Mouse (Mus musculus) telencephalon, adult 2 months (tissue): ENCODE results near the gene Dmrt2.

Experiments
- DNase-seq: peaks from one replicate; pipeline ENCODE4 v3.0.0-alpha.2; 2011; ENCODE audit warnings: low read depth, low spot score

Gene Dmrt2

DNA sequence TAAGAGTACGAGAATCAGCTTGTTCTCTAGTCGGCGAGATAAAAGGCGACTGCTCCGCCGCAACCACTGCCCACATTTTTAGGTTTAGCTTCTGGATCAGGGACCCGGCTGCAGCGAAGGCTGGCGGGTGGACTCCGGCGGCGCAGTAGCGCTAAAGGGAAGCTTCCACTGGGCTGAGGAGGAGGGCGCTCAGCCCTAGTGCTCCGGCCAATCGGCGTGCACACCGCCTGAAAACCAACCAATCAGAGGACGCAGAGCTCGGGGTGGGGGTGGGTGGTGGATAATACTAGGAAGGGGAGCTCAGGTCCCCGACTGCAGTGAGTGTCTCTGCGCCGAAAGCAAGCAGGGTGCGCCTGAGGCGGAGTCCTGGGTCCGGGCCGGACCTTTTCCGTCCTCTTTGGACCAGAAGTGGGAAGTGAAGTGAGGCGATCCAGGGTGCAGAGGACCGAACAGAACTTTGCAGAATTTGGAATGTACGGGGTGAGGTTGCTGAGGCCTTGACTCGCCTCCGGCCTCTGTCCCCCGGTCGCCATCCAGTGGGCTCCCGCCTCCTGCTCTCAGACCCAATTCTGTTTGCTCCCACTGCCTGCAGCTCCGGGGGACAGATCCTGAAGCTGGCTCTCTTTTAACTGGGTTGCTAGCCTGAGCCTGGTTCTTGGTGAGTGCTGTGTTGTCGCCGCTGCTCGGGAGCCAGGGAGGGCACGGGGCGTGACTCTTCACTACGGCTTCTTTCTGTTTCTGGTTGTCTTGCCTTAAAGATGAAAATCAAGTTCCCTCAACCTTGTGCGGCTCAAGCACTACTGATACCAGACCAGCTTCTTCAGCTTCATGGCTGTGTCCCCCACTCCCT lies at the start of gene Dmrt2:
Gene Dmrt2 (plus strand): TSS at position 311 of the 850 bp plus-strand sequence.
- no peak for DNase-seq

GRCm38 (mm10) chr19:25628490-25628889 lies 43.7 kb upstream of the Dmrt2 start:
- DNase-seq, result peak; percentile 28

DNA sequence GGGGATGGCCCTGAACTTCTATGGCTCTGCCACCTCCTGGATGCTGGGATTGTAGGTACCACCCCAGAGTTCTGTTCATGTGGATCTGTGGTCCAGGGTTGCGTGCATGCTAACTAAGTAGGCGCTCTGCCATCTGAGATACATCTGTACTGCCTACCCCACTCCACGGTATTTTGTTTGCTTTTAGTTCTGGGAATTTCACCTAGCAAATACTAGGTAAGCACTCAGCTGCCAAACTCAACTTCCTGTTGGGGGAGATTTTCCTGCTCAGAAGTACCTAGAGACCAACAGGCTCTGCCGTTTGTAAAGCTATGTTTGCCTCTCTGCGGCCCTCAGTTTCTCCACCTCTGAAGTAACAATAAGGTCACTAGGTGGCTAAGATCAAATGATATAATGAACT lies 37.1 kb upstream of the Dmrt2 start:
- no peak for DNase-seq

DNA sequence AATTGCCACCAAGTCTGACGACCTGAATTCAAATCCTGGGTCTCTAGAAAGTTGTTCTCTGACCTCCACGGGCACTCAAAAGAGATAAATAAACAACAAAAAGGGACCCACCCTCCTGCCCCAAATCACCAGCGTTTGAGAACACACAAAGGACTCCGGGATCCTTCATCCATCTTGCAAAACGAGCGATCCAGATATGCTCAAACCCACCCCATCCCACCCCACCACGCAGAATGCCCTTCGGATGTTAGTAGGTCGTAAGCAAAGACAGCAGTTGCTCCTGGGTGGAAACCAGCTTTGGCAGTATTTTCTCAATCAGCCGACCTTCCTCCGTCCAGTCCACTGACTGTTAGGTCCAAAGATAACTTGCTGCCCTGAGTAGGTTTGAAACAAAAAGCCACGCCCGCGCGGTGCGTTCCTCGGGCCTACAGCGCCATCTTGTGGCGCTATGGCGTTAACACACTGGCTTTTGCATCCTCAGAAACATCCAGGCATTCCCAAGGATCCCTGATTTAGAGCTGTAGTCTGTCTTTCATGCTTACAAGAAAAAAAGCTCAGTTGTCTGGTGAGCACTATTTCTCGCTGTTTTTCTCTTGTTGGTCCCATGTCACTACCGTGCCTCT lies 36.5 kb upstream of the Dmrt2 start:
- no peak for DNase-seq

GRCm38 (mm10) chr19:25638766-25639361 lies 33.3 kb upstream of the Dmrt2 start:
- DNase-seq, result no peak

GRCm38 (mm10) chr19:25641786-25642185 lies 30.4 kb upstream of the Dmrt2 start:
- DNase-seq, result no peak

DNA sequence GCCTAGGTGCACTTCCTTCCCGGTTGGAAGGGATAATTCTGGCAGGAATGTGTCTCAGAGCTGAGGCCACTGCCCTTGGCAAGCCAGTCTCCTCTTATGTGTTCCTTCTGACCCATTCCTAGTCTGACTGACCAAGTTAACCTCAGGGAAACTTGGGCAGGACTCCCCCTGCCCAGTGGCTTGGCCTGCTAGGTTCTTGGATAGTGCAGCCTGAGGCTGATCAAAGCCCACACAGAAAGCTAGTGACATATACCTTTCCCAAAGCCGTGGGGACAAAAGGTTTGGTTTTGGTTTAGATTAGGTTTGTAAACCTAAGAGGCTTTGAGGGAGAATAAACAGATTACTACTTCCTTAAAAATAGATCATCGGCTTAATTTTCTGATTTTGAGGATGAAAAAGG lies 25.1 kb upstream of the Dmrt2 start:
- DNase-seq, result no peak

DNA sequence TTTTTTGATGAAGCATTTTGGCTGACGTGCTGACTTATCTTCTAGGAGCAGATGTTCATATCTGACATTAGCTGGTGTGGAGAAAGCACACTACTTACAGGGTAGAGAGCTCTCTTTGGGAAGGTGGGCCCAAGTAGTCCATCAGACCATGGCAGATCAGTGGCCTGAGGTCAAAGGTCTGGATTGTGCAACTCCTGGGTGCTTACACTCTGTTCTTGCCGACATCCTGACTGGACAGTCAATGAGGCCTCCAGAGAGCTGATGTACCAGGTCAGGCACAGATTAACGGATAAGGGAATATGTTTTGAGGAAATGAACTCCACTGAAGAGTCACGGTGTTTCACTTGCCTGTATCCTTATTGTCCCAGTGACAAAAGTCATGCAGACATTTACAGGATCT lies 23.5 kb upstream of the Dmrt2 start:
- DNase-seq, result no peak

GRCm38 (mm10) chr19:25650474-25650873 lies 21.7 kb upstream of the Dmrt2 start:
- DNase-seq, result no peak

DNA sequence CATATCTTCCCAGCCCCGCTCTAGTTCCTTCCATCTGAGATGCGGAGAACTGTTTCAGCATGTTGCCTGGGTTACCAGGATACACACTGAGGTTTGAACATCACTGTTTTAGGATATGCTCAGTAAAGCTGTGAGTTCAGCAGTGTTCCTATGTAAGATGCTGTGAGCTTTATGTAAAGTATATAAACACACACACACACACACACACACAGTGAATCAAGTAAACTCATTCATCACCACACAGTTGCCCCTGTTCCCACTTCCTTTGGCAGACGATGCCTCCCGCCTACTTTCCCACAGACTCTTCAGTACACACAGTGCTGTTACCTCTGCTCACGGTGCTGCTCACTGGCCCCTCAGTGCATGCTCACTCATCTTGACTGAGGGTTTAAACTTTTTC lies 19.7 kb upstream of the Dmrt2 start:
- DNase-seq, result peak; percentile 19

DNA sequence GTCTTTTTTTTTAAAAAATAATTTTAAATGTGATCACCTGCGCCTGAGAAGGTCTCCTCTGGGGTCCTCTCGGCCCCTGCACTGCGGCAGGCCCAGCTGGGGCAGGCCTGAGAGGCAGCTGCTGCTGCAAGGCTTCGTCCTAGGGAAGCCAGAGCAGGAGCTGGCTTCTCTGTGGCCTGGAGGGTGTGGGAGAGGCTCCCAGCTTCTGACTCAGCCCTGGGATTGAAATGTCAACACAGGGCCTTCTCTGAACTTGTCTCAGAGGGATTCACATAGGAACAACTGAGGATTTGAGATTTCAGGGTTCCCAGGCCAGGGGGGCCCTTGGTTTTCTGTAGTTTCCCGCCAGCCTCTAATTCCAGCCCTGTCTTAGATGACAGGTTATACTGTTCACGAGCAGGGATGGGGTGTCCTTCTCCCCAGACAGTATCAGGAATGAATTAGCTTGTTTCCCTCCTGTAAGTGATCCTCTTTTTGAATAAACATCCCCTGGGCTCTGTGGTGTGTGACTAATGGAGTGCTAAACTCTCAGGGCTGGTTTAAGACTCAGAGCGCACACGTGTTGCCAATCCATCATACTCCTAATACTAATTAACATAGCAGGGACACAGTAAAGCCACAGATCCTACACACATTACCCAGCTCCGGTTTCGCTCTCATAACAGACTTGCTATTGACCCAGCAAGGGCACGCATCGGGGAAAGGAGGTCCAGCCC lies 18.0 kb upstream of the Dmrt2 start:
- DNase-seq, result no peak

- DNase-seq, result no peak
Observed at GRCm38 (mm10) chr19:25665486-25666339, 6.5 kb upstream of the Dmrt2 start.

DNA sequence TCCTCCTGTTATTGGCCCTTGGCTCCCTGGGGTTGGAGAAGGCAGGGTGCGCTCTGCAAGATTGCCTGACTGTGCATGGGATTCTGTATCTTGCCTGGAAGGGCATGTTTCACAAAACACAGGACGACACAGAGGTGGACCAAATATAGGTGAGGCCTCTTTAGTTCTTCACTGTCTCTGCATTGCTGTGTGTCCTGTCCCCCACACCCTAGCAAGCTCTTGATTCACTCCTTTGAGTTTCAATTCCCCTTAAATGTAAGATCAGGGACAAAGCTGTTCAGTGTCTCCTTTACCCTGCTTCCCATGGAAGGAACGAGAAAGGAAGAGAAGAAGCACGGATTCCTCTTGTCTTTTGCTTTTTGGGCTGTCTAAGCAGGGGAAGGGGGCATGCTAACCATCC lies 4.4 kb upstream of the Dmrt2 start:
- DNase-seq, result no peak

- no peak for DNase-seq
Observed at GRCm38 (mm10) chr19:25669593-25670248, 2.5 kb upstream of the Dmrt2 start.

DNA sequence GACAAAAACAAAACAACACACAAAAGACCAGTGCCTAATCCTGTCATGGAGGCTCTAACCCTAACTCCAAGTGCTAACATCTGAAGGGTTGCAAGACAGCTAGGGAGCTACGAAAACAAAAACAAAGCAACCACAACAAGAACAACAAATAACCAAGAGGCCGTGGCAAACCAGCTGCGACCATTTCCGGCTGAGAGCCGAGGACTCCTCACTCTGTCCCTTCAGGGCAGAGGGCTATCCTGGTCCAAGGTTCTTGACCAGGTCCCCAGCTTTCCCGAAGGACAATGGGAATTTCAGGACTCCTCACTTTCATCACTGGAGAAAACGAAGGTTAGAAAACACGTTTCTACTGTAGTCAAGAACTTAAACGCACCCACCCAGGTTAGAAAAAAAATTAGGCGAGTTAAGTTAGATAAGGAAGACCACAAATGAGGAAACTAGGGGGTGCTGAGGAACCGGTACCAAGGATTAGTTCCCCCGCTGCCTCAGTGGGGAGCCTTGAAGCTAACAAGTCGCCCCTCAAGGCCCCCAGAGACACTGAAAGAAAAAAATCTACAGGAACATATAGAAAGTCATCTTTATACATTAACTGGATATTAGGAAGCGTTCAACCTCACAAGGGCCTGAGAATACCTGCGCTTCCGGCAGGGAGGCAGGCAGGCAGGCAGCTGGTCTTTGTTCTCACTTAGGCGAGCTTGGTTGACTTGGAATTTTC lies 1.5 kb upstream of the Dmrt2 start:
- no peak for DNase-seq

- DNase-seq, result no peak
Observed at GRCm38 (mm10) chr19:25671681-25672080, 530 bp upstream of the Dmrt2 start.

- no peak for DNase-seq
Observed at GRCm38 (mm10) chr19:25673224-25674055, 1.2 kb downstream of the Dmrt2 start.

DNA sequence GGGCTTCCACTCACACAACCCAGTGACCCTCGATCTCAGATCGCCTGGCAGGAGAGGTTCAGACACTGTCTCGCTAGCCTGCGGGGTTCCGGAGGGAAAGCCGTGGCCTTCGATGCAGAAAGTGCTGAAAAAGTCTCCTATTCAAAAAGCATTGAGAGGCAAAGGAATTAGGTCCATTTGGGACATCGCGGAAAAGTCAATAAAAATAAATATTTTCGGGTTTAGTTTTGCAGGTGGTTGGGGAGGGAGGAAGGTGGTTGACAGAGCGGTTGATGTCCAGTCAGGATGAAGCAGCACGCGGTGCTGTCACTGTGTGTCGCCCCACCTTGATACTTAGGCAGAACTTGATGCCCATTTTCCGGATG lies 1.8 kb downstream of the Dmrt2 start:
- DNase-seq, result no peak

GRCm38 (mm10) chr19:25674744-25675143 lies 2.5 kb downstream of the Dmrt2 start:
- no peak for DNase-seq
